Mouse (Mus musculus) MEL (cell line): Measurements from ENCODE around the gene Trpm4. TPM values are rescaled to one million over a fixed set of nuclear protein-coding genes. Genes with fewer than 3 reads are reported as not detected.

Source experiments
- DNase-seq: peaks from one replicate; pipeline ENCODE4 v3.0.0; 2011; ENCODE audit warnings: low read depth, low spot score
- H3K27ac ChIP-seq: 2 replicates; pipeline ENCODE4 v1.5.1; 2012; ENCODE audit warnings: low read depth, mild to moderate bottlenecking, control low read depth, low read length, moderate library complexity; ENCODE audit not compliant: control insufficient read depth
- H3K27me3 ChIP-seq, 2 experiments: fragments of 150-350 bp in 1 of 2; sonication (generic) in 1 of 2; 2 replicates each; pipeline ENCODE4 v1.6.1; 2012; ENCODE audit warnings: low read length in 2 of 2, mild to moderate bottlenecking in 2 of 2, improper control_type of control experiment in 1 of 2, moderate library complexity in 1 of 2; ENCODE audit not compliant: insufficient read depth in 2 of 2, control insufficient read depth in 1 of 2
- H3K36me3 ChIP-seq, 2 experiments: 2 replicates each; pipeline ENCODE4 v1.6.1; 2012 to 2014; ENCODE audit warnings: low read length in 2 of 2, improper control_type of control experiment in 1 of 2, inconsistent platforms in 1 of 2, mild to moderate bottlenecking in 1 of 2; ENCODE audit not compliant: insufficient read depth in 2 of 2, control insufficient read depth in 1 of 2
- H3K4me1 ChIP-seq, 2 experiments: fragments of 150-350 bp in 1 of 2; sonication (generic) in 1 of 2; 2 replicates each; pipeline ENCODE4 v1.6.1; 2012; ENCODE audit warnings: low read length in 2 of 2, improper control_type of control experiment in 1 of 2, mild to moderate bottlenecking in 1 of 2; ENCODE audit not compliant: insufficient read depth in 2 of 2, control insufficient read depth in 1 of 2
- H3K4me3 ChIP-seq, 2 experiments: fragments of 150-350 bp in 1 of 2; sonication (generic) in 1 of 2; 2 replicates each; pipeline ENCODE4 v1.5.1; 2012; ENCODE audit warnings: low read depth in 2 of 2, low read length in 2 of 2, mild to moderate bottlenecking in 2 of 2, moderate library complexity in 2 of 2, control low read depth in 1 of 2, improper control_type of control experiment in 1 of 2; ENCODE audit not compliant: control insufficient read depth in 1 of 2, insufficient read depth in 1 of 2
- H3K79me2 ChIP-seq: 2 replicates; pipeline ENCODE4 v1.6.1; 2012; ENCODE audit warnings: mild to moderate bottlenecking, low read length, moderate library complexity; ENCODE audit not compliant: control insufficient read depth, poor library complexity, insufficient read depth
- H3K9ac ChIP-seq: 2 replicates; pipeline ENCODE4 v1.6.1; 2012; ENCODE audit warnings: low read depth, mild to moderate bottlenecking, control low read depth, low read length, moderate library complexity; ENCODE audit not compliant: control insufficient read depth, poor library complexity, severe bottlenecking
- H3K9me3 ChIP-seq: fragments of 150-350 bp; sonication (generic); replicated peaks from 2 replicates; pipeline ENCODE4 v1.6.1; 2012; ENCODE audit warnings: mild to moderate bottlenecking, low read length, improper control_type of control experiment, moderate library complexity; ENCODE audit not compliant: insufficient read depth
- CHD1 ChIP-seq: IDR thresholded peaks from 2 replicates; pipeline ENCODE4 v1.6.1; 2012; ENCODE audit warnings: low read depth, mild to moderate bottlenecking, inconsistent platforms, low read length, improper control_type of control experiment
- CHD2 ChIP-seq: IDR thresholded peaks from 2 replicates; pipeline ENCODE4 v1.6.1; 2011; ENCODE audit warnings: low read length, improper control_type of control experiment
- CTCF ChIP-seq, 3 experiments: IDR thresholded peaks in 2 of 3; conservative IDR thresholded peaks in 1 of 3; 2 replicates each; pipeline ENCODE4 v1.5.1; 2011 to 2012; ENCODE audit warnings: low read length in 3 of 3, low read depth in 2 of 3, mild to moderate bottlenecking in 2 of 3, improper control_type of control experiment in 1 of 3, inconsistent platforms in 1 of 3, mixed read lengths in 1 of 3, moderate library complexity in 1 of 3; ENCODE audit not compliant: control insufficient read depth in 1 of 3, insufficient read depth in 1 of 3, poor library complexity in 1 of 3, severe bottlenecking in 1 of 3
- GATA1 ChIP-seq: IDR thresholded peaks from 2 replicates; pipeline ENCODE4 v1.6.1; 2011; ENCODE audit warnings: low read depth, low read length, improper control_type of control experiment
- HCFC1 ChIP-seq: IDR thresholded peaks from 2 replicates; pipeline ENCODE4 v1.6.1; 2012; ENCODE audit warnings: low read depth, mild to moderate bottlenecking, inconsistent platforms, low read length, improper control_type of control experiment, moderate library complexity
- JUND ChIP-seq: IDR thresholded peaks from 2 replicates; pipeline ENCODE4 v1.6.1; 2011; ENCODE audit warnings: low read depth, mild to moderate bottlenecking, improper control_type of control experiment, low read length
- MAFK ChIP-seq: IDR thresholded peaks from 2 replicates; pipeline ENCODE4 v1.6.1; 2011; ENCODE audit warnings: low read depth, mild to moderate bottlenecking, low read length, improper control_type of control experiment, borderline replicate concordance
- MAX ChIP-seq: IDR thresholded peaks from 2 replicates; pipeline ENCODE4 v1.6.1; 2011; ENCODE audit warnings: low read length, improper control_type of control experiment
- MAZ ChIP-seq: IDR thresholded peaks from 2 replicates; pipeline ENCODE4 v1.6.1; 2012; ENCODE audit warnings: low read depth, mild to moderate bottlenecking, inconsistent platforms, low read length, improper control_type of control experiment
- MXI1 ChIP-seq: IDR thresholded peaks from 2 replicates; pipeline ENCODE4 v1.6.1; 2011; ENCODE audit warnings: mild to moderate bottlenecking, low read depth, low read length, improper control_type of control experiment
- MYB ChIP-seq: IDR thresholded peaks from 2 replicates; pipeline ENCODE4 v1.6.1; 2011; ENCODE audit warnings: mild to moderate bottlenecking, low read depth, low read length, improper control_type of control experiment
- NELFE ChIP-seq: IDR thresholded peaks from 2 replicates; pipeline ENCODE4 v1.6.1; 2011; ENCODE audit warnings: low read depth, low read length, improper control_type of control experiment
- POLR2A ChIP-seq, 2 experiments: IDR thresholded peaks; 2 replicates each; pipeline ENCODE4 v1.6.1; 2011 to 2012; ENCODE audit warnings: low read length in 2 of 2, mild to moderate bottlenecking in 2 of 2, control low read depth in 1 of 2, improper control_type of control experiment in 1 of 2, low read depth in 1 of 2, moderate library complexity in 1 of 2; ENCODE audit not compliant: control insufficient read depth in 1 of 2, insufficient read depth in 1 of 2, poor library complexity in 1 of 2
- POLR2AphosphoS2 ChIP-seq: IDR thresholded peaks from 2 replicates; pipeline ENCODE4 v1.6.1; 2011; ENCODE audit warnings: low read length, improper control_type of control experiment
- SIN3A ChIP-seq: IDR thresholded peaks from 2 replicates; pipeline ENCODE4 v1.6.1; 2012; ENCODE audit warnings: low read length, improper control_type of control experiment, inconsistent platforms
- TAL1 ChIP-seq: IDR thresholded peaks from 2 replicates; pipeline ENCODE4 v1.6.1; 2012; ENCODE audit warnings: mild to moderate bottlenecking, inconsistent platforms, low read length, moderate library complexity, mixed read lengths
- TCF12 ChIP-seq: IDR thresholded peaks from 2 replicates; pipeline ENCODE4 v1.6.1; 2014; ENCODE audit warnings: low read depth, mild to moderate bottlenecking, inconsistent platforms, low read length, improper control_type of control experiment, moderate library complexity
- UBTF ChIP-seq: IDR thresholded peaks from 2 replicates; pipeline ENCODE4 v1.6.1; 2012; ENCODE audit warnings: low read depth, mild to moderate bottlenecking, inconsistent platforms, low read length, improper control_type of control experiment, moderate library complexity, borderline replicate concordance; ENCODE audit not compliant: insufficient read depth
- USF2 ChIP-seq, 2 experiments: IDR thresholded peaks; 2 replicates each; pipeline ENCODE4 v1.6.1; 2011 to 2012; ENCODE audit warnings: improper control_type of control experiment in 2 of 2, low read length in 2 of 2, borderline replicate concordance in 1 of 2, inconsistent platforms in 1 of 2, low read depth in 1 of 2, mild to moderate bottlenecking in 1 of 2; ENCODE audit not compliant: insufficient read depth in 1 of 2
- ZKSCAN1 ChIP-seq: IDR thresholded peaks from 2 replicates; pipeline ENCODE4 v1.6.1; 2012; ENCODE audit warnings: low read depth, mild to moderate bottlenecking, inconsistent platforms, low read length, improper control_type of control experiment, moderate library complexity
- ZMIZ1 ChIP-seq: IDR thresholded peaks from 2 replicates; pipeline ENCODE4 v1.6.1; 2012; ENCODE audit warnings: low read depth, mild to moderate bottlenecking, inconsistent platforms, low read length, improper control_type of control experiment, moderate library complexity
- polyA plus RNA-seq, 2 experiments: library from polyadenylated mRNA; stranded (reverse) in 1 of 2; unstranded in 1 of 2; fragments of >175 nt in 1 of 2; fragments of >200 nt in 1 of 2; gene quantifications; 2 replicates each; pipeline versions ENCODE4 v1.2.1 to v1.2.4; 2012; ENCODE audit warnings: low replicate concordance in 2 of 2, low read depth in 1 of 2; ENCODE audit not compliant: insufficient read length in 2 of 2, insufficient read depth in 1 of 2, missing spikeins in 1 of 2
- total RNA-seq: library from RNA; depleted of rRNA; stranded (reverse); fragments of 300-350 nt; gene quantifications from 2 replicates; pipeline ENCODE4 v1.2.3, GENCODE M21; 2012; rRNA removed

Gene Trpm4
- total RNA-seq, result 4.5 and 4.8 TPM in 2 replicates
- polyA plus RNA-seq, result 1 to 10 TPM in 1 of 2 experiments, not detected in 1; 6.9 TPM

DNA sequence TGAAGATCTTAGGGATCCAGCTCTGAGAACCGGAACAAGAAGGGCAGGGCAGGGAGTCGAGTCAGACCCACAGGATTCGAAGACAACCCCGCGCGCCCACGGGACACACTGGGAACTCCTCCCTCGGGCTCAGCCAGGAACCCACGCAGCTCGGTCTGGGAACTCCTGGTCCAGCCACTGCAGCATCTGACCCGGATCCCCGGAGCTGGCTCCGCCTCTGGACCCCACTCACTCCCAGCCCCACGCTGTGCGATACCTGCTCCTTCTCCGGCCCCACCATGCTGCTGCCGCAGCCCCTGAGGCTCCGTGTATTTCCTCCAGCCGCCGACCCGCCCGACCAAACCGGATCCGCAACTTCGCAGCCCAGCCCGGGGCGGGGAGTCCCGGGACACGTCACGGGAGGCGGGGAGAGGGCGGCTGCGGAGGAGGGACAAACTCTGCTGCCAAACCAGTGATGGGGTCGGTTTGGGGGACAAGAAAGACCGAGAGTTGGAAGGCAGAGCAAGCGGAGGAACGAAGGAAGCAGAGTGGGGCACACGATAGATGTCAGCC lies at the start of gene Trpm4:
Trpm4 (minus strand) TSS at position 350 of the 552 bp plus-strand sequence.
- Histone ChIP-seq H3K4me1 (peaks cover 2 to 7% of the 10 kb centered on the region in 2 experiments; a peak in 2 of 4 replicates), H3K36me3 (no peaks in the 10 kb centered on the region), H3K79me2 (peaks cover 1% of the 10 kb centered on the region; the same call in 1 of the 2 replicates), H3K27me3 (no peaks in the 10 kb centered on the region)
- peak; percentile 77 for DNase-seq
- TF ChIP-seq MAZ, result 0 out of 2 replicates have a peak, but pooled peaks have one; percentile 41
- no peak for TF ChIP-seq JUND
- TF ChIP-seq HCFC1, result 0 out of 2 replicates have a peak, but pooled peaks have one; percentile 3
- peak; percentile 42; the same call in 1 of the 2 replicates for TF ChIP-seq SIN3A
- peak in 1 of 2 experiments; percentile 56; a peak in 1 of 4 replicates for TF ChIP-seq POLR2A (IDR thresholded peaks at IDR 0.05; ENCODE audit: control insufficient read depth in 1 of 2, insufficient read depth in 1 of 2, low read depth in 1 of 2, low read length in 2 of 2, poor library complexity in 1 of 2)
- TF ChIP-seq MAX, result 0 out of 2 replicates have a peak, but pooled peaks have one; percentile 21
- TF ChIP-seq USF2 (IDR thresholded peaks at IDR 0.05; ENCODE audit: borderline replicate concordance in 1 of 2, insufficient read depth in 1 of 2, low read depth in 1 of 2, low read length in 2 of 2), result no peak
- TF ChIP-seq MXI1, result peak; percentile 38; the same call in 1 of the 2 replicates
- TF ChIP-seq NELFE, result peak; percentile 42
- TF ChIP-seq, all 39 proteins: peak for 7
- no peaks in the 10 kb centered on the region for H3K9me3 ChIP-seq
- peak within 1 kb of the TSS; percentile 80 for H3K4me3 ChIP-seq
- H3K9ac ChIP-seq, result peak within 1 kb of the TSS; percentile 74
- H3K27ac ChIP-seq, result no peak within 1 kb of the TSS

GRCm38 (mm10) chr7:45376057-45376456 lies 42.5 kb upstream of the Trpm4 start:
- Histone ChIP-seq H3K79me2 (no peaks in the 10 kb centered on the region; the same call in 1 of the 2 replicates), H3K27me3 (no peaks in the 10 kb centered on the region), H3K9ac (no peak overlapping the region), H3K27ac (no peak overlapping the region), H3K9me3 (no peaks in the 10 kb centered on the region), H3K36me3 (peaks cover 30 to 34% of the 10 kb centered on the region in 2 experiments), H3K4me1 (peaks cover 3 to 6% of the 10 kb centered on the region in 2 experiments; a peak in 3 of 4 replicates), H3K4me3 (no peak overlapping the region)
- TF ChIP-seq ZMIZ1 (0 out of 2 replicates have a peak, but pooled peaks have one; percentile 33), CTCF (IDR thresholded peaks at IDR 0.05 in 2 of 3, conservative IDR thresholded peaks at IDR 0.05 in 1 of 3; ENCODE audit: control insufficient read depth in 1 of 3, insufficient read depth in 1 of 3, low read depth in 2 of 3, low read length in 3 of 3, poor library complexity in 1 of 3, severe bottlenecking in 1 of 3) (no peak)
- DNase-seq, result no peak

GRCm38 (mm10) chr7:45374620-45375019 lies 41.0 kb upstream of the Trpm4 start:
- peaks cover 30 to 34% of the 10 kb centered on the region in 2 experiments for H3K36me3 ChIP-seq
- H3K27me3 ChIP-seq, result no peaks in the 10 kb centered on the region
- peak; percentile 84 for DNase-seq
- peak overlapping the region; percentile 63 for H3K27ac ChIP-seq
- no peak overlapping the region for H3K9ac ChIP-seq
- H3K9me3 ChIP-seq, result no peaks in the 10 kb centered on the region
- H3K79me2 ChIP-seq, result no peaks in the 10 kb centered on the region; the same call in 1 of the 2 replicates
- no peak overlapping the region for H3K4me3 ChIP-seq
- H3K4me1 ChIP-seq, result peaks cover 6% of the 10 kb centered on the region in 2 experiments; a peak in 3 of 4 replicates
- TF ChIP-seq USF2 (IDR thresholded peaks at IDR 0.05; ENCODE audit: borderline replicate concordance in 1 of 2, insufficient read depth in 1 of 2, low read depth in 1 of 2, low read length in 2 of 2) (no peak), MYB (no peak), POLR2AphosphoS2 (no peak), CTCF (IDR thresholded peaks at IDR 0.05 in 2 of 3, conservative IDR thresholded peaks at IDR 0.05 in 1 of 3; ENCODE audit: control insufficient read depth in 1 of 3, insufficient read depth in 1 of 3, low read depth in 2 of 3, low read length in 3 of 3, poor library complexity in 1 of 3, severe bottlenecking in 1 of 3) (no peak), MAFK (no peak), CHD1 (no peak), SIN3A (peak; percentile 61), NELFE (peak; percentile 18; the same call in 1 of the 2 replicates), ZKSCAN1 (no peak), HCFC1 (peak; percentile 32; the same call in 1 of the 2 replicates), UBTF (no peak), GATA1 (peak; percentile 59; the same call in 1 of the 2 replicates), TCF12 (no peak), TAL1 (peak; percentile 36), POLR2A (IDR thresholded peaks at IDR 0.05; ENCODE audit: control insufficient read depth in 1 of 2, insufficient read depth in 1 of 2, low read depth in 1 of 2, low read length in 2 of 2, poor library complexity in 1 of 2) (peak in 1 of 2 experiments; percentile 23; a peak in 2 of 4 replicates), CHD2 (no peak)
